Mouse (Mus musculus) cerebellum, adult 2 months (tissue): Measurements from ENCODE around the gene 2210017I01Rik.

Experiments
- CTCF ChIP-seq: fragments of 200-500 bp; IDR thresholded peaks from 2 replicates; pipeline ENCODE4 v1.5.1; 2011; ENCODE audit warnings: low read depth, mild to moderate bottlenecking, control low read depth, low read length, moderate library complexity, borderline replicate concordance; ENCODE audit not compliant: insufficient read depth
- POLR2A ChIP-seq: fragments of 200-500 bp; IDR thresholded peaks from 2 replicates; pipeline ENCODE4 v1.6.1; 2011; ENCODE audit warnings: low read length, control low read depth, borderline replicate concordance; ENCODE audit not compliant: insufficient read depth

DNA sequence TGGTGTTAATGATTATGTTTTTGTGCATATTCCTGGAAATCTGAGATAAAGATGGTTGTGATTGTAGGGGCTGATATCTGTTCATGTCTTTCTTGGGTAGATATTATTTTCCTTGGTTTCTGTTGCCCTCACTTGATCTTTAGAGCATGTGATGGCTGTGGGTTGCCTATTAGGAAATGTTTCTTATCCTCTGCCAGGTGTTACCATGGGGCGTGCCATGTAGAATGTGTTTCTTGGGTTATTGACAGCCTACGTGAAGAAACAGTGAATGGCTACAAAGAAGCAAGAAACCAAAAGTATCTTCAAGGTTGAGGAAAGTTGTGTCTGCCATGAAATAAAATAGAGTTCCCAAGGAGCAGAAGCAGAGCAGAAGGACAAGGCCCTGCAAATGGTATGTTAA, 8.9 kb downstream of the 2210017I01Rik start:
- TF ChIP-seq CTCF (no peak), POLR2A (no peak)
